Mouse (Mus musculus): ENCODE measurements at regions not wholly inside any gene's neighbourhood (a gene's known extent, or its start where the extent isn't known, plus 50 kb on each side); places are given as distances from the start of the nearest gene placed in this dataset.

DNA sequence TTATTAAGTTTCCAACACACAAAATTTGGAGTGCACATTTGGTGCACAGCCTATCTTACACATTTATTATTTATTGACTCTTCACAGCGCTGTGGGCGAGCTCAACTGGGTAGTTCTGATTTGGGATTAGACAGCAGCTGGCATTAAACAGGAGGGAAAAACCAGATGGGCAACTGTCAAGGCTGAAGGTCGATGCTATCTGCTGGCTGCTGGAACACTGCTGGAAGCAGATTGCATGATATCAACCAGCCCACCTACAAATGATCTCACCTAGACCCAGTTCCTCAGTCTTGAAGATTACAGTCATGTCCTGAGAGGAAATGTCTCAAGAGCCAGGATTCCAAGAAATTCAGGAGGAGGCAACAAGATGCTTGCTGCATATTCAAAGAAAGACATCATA is 91.0 kb upstream of the Arid1b start:
- TF ChIP-seq GATA1 (IDR thresholded peaks at IDR 0.05; ENCODE audit: low read length) (no peak), TAL1 (IDR thresholded peaks at IDR 0.05; ENCODE audit: low read length) (no peak)
